Mouse (Mus musculus): ENCODE results near the gene Gm3182.
"Not testable (repeated sequence)": the region's sequence is repeated elsewhere in the genome, so short reads cannot be mapped to it uniquely, and the experiment has no call there.

Gene Gm3182

GRCm38 (mm10) chr14:4481445-4481844 is at the start of gene Gm3182:
Gm3182 (plus strand) TSS chr14:4481745.
- DNase-seq (ENCODE audit: low read depth) = not testable (repeated sequence)

- DNase-seq (ENCODE audit: low read depth) = not testable (repeated sequence)
Measured at GRCm38 (mm10) chr14:4499425-4499824, 17.9 kb downstream of the Gm3182 start.
